ENCODE assay signal across 22 mouse cellular contexts in genomic region chr2:14043011-14043410, GRCm38 (mm10). TPM values are rescaled to one million over a fixed set of nuclear protein-coding genes. Genes with fewer than 3 reads are reported as not detected.
DNase-seq lines count a peak whose midpoint lies in the region; ATAC-seq and TF ChIP-seq lines count a peak whose summit lies in the region.
"Had no signal": no experiment of that assay in that cellular context is flagged by ENCODE, and none has a peak within 500 bp of the region (broad histone marks: within the 10 kb centered on the region; RNA-seq: fewer than 3 reads in every experiment).

No protein-coding gene starts in this region.

- no peaks in the 10 kb centered on the region for H3K4me1 ChIP-seq in hindbrain, embryonic 11.5 days (replicated peaks; ENCODE audit: control insufficient read depth, insufficient read depth, low read length)
- no peaks in the 10 kb centered on the region for H3K4me1 ChIP-seq in hindbrain, postnatal 0 days (ENCODE audit: insufficient read depth, low read length)
- H3K4me1 ChIP-seq in midbrain, embryonic 13.5 days (replicated peaks) = no peaks in the 10 kb centered on the region
- no peaks in the 10 kb centered on the region for H3K4me1 ChIP-seq in midbrain, embryonic 16.5 days (ENCODE audit: control insufficient read depth, insufficient read depth, low read length)
- H3K4me1 ChIP-seq: embryonic facial prominence, embryonic 12.5 days had no signal

- no peak for TF ChIP-seq CTCF in hindbrain, postnatal 0 days (IDR thresholded peaks at IDR 0.05; ENCODE audit: low read depth)

- no peak overlapping the region for H3K4me3 ChIP-seq in hindbrain, embryonic 11.5 days (ENCODE audit: low read depth, low read length)
- no peak overlapping the region for H3K4me3 ChIP-seq in hindbrain, postnatal 0 days (ENCODE audit: low read length)
- H3K4me3 ChIP-seq in midbrain, embryonic 13.5 days (replicated peaks) = no peak overlapping the region
- no peak overlapping the region for H3K4me3 ChIP-seq in midbrain, embryonic 16.5 days (ENCODE audit: low read depth, low read length)
- H3K4me3 ChIP-seq: embryonic facial prominence, embryonic 10.5 days; embryonic facial prominence, embryonic 12.5 days; forebrain, embryonic 13.5 days; forebrain, embryonic 15.5 days had no signal

- ATAC-seq in hindbrain, embryonic 11.5 days (ENCODE audit: low FRiP score) = 0 out of 2 replicates have a peak, but pooled peaks have one; percentile 51
- ATAC-seq in hindbrain, postnatal 0 days = no peak
- ATAC-seq in midbrain, embryonic 13.5 days = peak; percentile 53; the same call in 1 of the 2 replicates
- ATAC-seq in midbrain, embryonic 16.5 days = no peak
- ATAC-seq: CD4-positive, CD25-positive, alpha-beta regulatory T cell, adult 4 months; forebrain, embryonic 13.5 days; forebrain, embryonic 15.5 days; forebrain, postnatal 0 days had no signal

- no peak overlapping the region for H3K27ac ChIP-seq in hindbrain, embryonic 11.5 days (ENCODE audit: low read depth, low read length)
- H3K27ac ChIP-seq in hindbrain, postnatal 0 days = no peak overlapping the region
- no peak overlapping the region for H3K27ac ChIP-seq in midbrain, embryonic 13.5 days
- no peak overlapping the region for H3K27ac ChIP-seq in midbrain, embryonic 16.5 days (ENCODE audit: low read length)
- H3K27ac ChIP-seq: embryonic facial prominence, embryonic 10.5 days; embryonic facial prominence, embryonic 12.5 days; forebrain, embryonic 13.5 days; forebrain, embryonic 15.5 days had no signal

- 91% methylated on average over 3 of the region's 3 CpGs for WGBS in hindbrain, embryonic 11.5 days
- 68% methylated on average over 3 of the region's 3 CpGs for WGBS in hindbrain, postnatal 0 days
- WGBS in midbrain, embryonic 13.5 days = 82% methylated on average over 3 of the region's 3 CpGs
- 83% methylated on average over 3 of the region's 3 CpGs for WGBS in midbrain, embryonic 16.5 days

- intact Hi-C loops in heart, postnatal 10 days (cut with DNase I) = loop anchor here (2.0 kb wide), 1 partner anchor 22 kb away; no protein-coding TSS in a partner anchor

- no peaks in the 10 kb centered on the region for H3K27me3 ChIP-seq in hindbrain, embryonic 11.5 days (ENCODE audit: control insufficient read depth, insufficient read depth, low read length)
- H3K27me3 ChIP-seq in hindbrain, postnatal 0 days (ENCODE audit: insufficient read depth, low read length) = no peaks in the 10 kb centered on the region
- H3K27me3 ChIP-seq in midbrain, embryonic 13.5 days = no peaks in the 10 kb centered on the region
- H3K27me3 ChIP-seq in midbrain, embryonic 16.5 days (ENCODE audit: control insufficient read depth, insufficient read depth, low read depth, low read length) = no peaks in the 10 kb centered on the region
- H3K27me3 ChIP-seq: CH12.LX; embryonic facial prominence, embryonic 12.5 days; forebrain, embryonic 13.5 days; forebrain, embryonic 15.5 days had no signal

- no peak overlapping the region for H3K9ac ChIP-seq in hindbrain, embryonic 11.5 days (ENCODE audit: low read depth, low read length)
- no peak overlapping the region for H3K9ac ChIP-seq in hindbrain, postnatal 0 days (replicated peaks; ENCODE audit: low read length)
- no peak overlapping the region for H3K9ac ChIP-seq in midbrain, embryonic 13.5 days (replicated peaks)
- no peak overlapping the region for H3K9ac ChIP-seq in midbrain, embryonic 16.5 days (ENCODE audit: low read depth, low read length)
- H3K9ac ChIP-seq: embryonic facial prominence, embryonic 12.5 days; forebrain, embryonic 13.5 days; forebrain, embryonic 15.5 days; forebrain, postnatal 0 days had no signal

- no peak for DNase-seq in hindbrain, embryonic 11.5 days (ENCODE audit: low spot score)
- DNase-seq in hindbrain, postnatal 0 days (ENCODE audit: low spot score) = no peak
- DNase-seq in ZHBTc4 (ENCODE audit: low read depth, low spot score) = peak; percentile 45
- DNase-seq in heart, postnatal 10 days = no peak
- DNase-seq: adrenal gland, adult 2 months; adrenal gland, postnatal 10 days; adrenal gland, postnatal 25 days; B cell, adult 2 months; cerebellum, adult 11-12 months; cerebellum, adult 2 months; cerebellum, adult 9-10 months; cerebellum, postnatal 10 days; cerebellum, postnatal 25 days; forebrain, postnatal 0 days had no signal

- H3K4me2 ChIP-seq in hindbrain, embryonic 11.5 days (replicated peaks; ENCODE audit: low read depth, low read length) = no peak overlapping the region
- H3K4me2 ChIP-seq in hindbrain, postnatal 0 days (ENCODE audit: low read depth, low read length) = no peak overlapping the region
- no peak overlapping the region for H3K4me2 ChIP-seq in midbrain, embryonic 13.5 days (replicated peaks)
- H3K4me2 ChIP-seq in midbrain, embryonic 16.5 days (ENCODE audit: low read length) = no peak overlapping the region
- H3K4me2 ChIP-seq: embryonic facial prominence, embryonic 12.5 days; forebrain, embryonic 13.5 days; forebrain, embryonic 15.5 days had no signal

- no peaks in the 10 kb centered on the region for H3K36me3 ChIP-seq in hindbrain, embryonic 11.5 days (ENCODE audit: control insufficient read depth, insufficient read depth, low read length)
- peaks cover 4% of the 10 kb centered on the region; the same call in 1 of the 2 replicates for H3K36me3 ChIP-seq in hindbrain, postnatal 0 days (ENCODE audit: insufficient read depth, low read length)
- peaks cover 6% of the 10 kb centered on the region for H3K36me3 ChIP-seq in midbrain, embryonic 13.5 days
- peaks cover 7% of the 10 kb centered on the region; the same call in 1 of the 2 replicates for H3K36me3 ChIP-seq in midbrain, embryonic 16.5 days (ENCODE audit: control insufficient read depth, insufficient read depth, low read length)
- H3K36me3 ChIP-seq: embryonic facial prominence, embryonic 12.5 days; forebrain, embryonic 15.5 days had no signal

- H3K9me3 ChIP-seq in hindbrain, embryonic 11.5 days (ENCODE audit: control insufficient read depth, low read length) = no peaks in the 10 kb centered on the region
- H3K9me3 ChIP-seq in hindbrain, postnatal 0 days (ENCODE audit: low read length) = no peaks in the 10 kb centered on the region
- no peaks in the 10 kb centered on the region for H3K9me3 ChIP-seq in midbrain, embryonic 13.5 days
- no peaks in the 10 kb centered on the region for H3K9me3 ChIP-seq in midbrain, embryonic 16.5 days (replicated peaks; ENCODE audit: control insufficient read depth, low read length, poor library complexity, severe bottlenecking)
- H3K9me3 ChIP-seq: embryonic facial prominence, embryonic 10.5 days; embryonic facial prominence, embryonic 12.5 days; forebrain, embryonic 13.5 days; forebrain, embryonic 15.5 days had no signal

RNA-seq across cellular contexts. Expression of gene Hacd1, which starts 12.9 kb away (rescaled TPM):
- 50.2 and 50.9 TPM in 2 replicates for polyA plus RNA-seq in hindbrain, embryonic 11.5 days (2014; fragmentation: Nextera tagmentation; extraction: Ambion mirVana)
- 59.8 and 67.6 TPM in 2 replicates for total RNA-seq in hindbrain, postnatal 0 days (2014; rRNA removed)
- polyA plus RNA-seq in hindbrain, postnatal 0 days (2015; fragmentation: Nextera tagmentation; extraction: Ambion mirVana) = 87.7 and 88.5 TPM in 2 replicates
- 56.6 and 66.1 TPM in 2 replicates for polyA plus RNA-seq in midbrain, embryonic 13.5 days (2015; fragmentation: Nextera tagmentation; extraction: Ambion mirVana)
- polyA plus RNA-seq in midbrain, embryonic 16.5 days (2015; fragmentation: Nextera tagmentation; extraction: Ambion mirVana) = 74.7 and 81.8 TPM in 2 replicates
- 100 to 1,000 TPM; 214 TPM for total RNA-seq in heart, postnatal 10 days (2021)
- polyA plus RNA-seq: CD4-positive, CD25-positive, alpha-beta regulatory T cell, adult 4 months had no signal

RNA-seq across cellular contexts. Expression of gene Stam, which starts 30.9 kb away (rescaled TPM):
- polyA plus RNA-seq in hindbrain, embryonic 11.5 days (2014; fragmentation: Nextera tagmentation; extraction: Ambion mirVana) = 116 TPM in 2 replicates
- total RNA-seq in hindbrain, postnatal 0 days (2014; rRNA removed) = 75.8 and 85.6 TPM in 2 replicates
- polyA plus RNA-seq in hindbrain, postnatal 0 days (2015; fragmentation: Nextera tagmentation; extraction: Ambion mirVana) = 90.0 and 95.9 TPM in 2 replicates
- polyA plus RNA-seq in midbrain, embryonic 13.5 days (2015; fragmentation: Nextera tagmentation; extraction: Ambion mirVana) = 121 and 126 TPM in 2 replicates
- polyA plus RNA-seq in midbrain, embryonic 16.5 days (2015; fragmentation: Nextera tagmentation; extraction: Ambion mirVana) = 141 and 147 TPM in 2 replicates
- total RNA-seq in heart, postnatal 10 days (2021) = 10 to 100 TPM; 37.7 to 40.5 TPM

Comparison
In these comparisons a context has a peak if more than half of its experiments do, and no peak if none do; other contexts are left out.
1. ATAC-seq: peak in hindbrain, embryonic 11.5 days (single experiment) and midbrain, embryonic 13.5 days (single experiment); none in hindbrain, postnatal 0 days (single experiment) and midbrain, embryonic 16.5 days (single experiment).